Mouse (Mus musculus): ENCODE data around the gene Gng11. TPM values are rescaled to one million over a fixed set of nuclear protein-coding genes. Genes with fewer than 3 reads are reported as not detected.
A peak's percentile ranks its signal among the peaks of the same experiment; 100 is the strongest.

Gng11 gene
- polyA plus RNA-seq, 1 experiment from 2014 or later = 76.1 TPM

- H3K9me3 ChIP-seq (replicated peaks) = no peaks in the 10 kb centered on the region
- ATAC-seq (ENCODE audit: insufficient number of reproducible peaks, low FRiP score) = 0 out of 2 replicates have a peak, but pooled peaks have one; percentile 35
- 58% methylated on average over 2 of the region's 2 CpGs for whole genome bisulfite sequencing
- no peaks in the 10 kb centered on the region for H3K27me3 ChIP-seq (replicated peaks)
- H3K4me1 ChIP-seq (replicated peaks) = peaks cover 25% of the 10 kb centered on the region
- no peak overlapping the region for H3K9ac ChIP-seq
- peak overlapping the region; percentile 92; the same call in 1 of the 2 replicates for H3K27ac ChIP-seq (ENCODE audit: poor library complexity, severe bottlenecking)
- H3K4me2 ChIP-seq = peak overlapping the region; percentile 69
- H3K4me3 ChIP-seq = peak overlapping the region; percentile 66
- no peaks in the 10 kb centered on the region for H3K36me3 ChIP-seq
Observed at GRCm38 (mm10) chr6:4004808-4005207, 1.1 kb downstream of the Gng11 start.

DNA sequence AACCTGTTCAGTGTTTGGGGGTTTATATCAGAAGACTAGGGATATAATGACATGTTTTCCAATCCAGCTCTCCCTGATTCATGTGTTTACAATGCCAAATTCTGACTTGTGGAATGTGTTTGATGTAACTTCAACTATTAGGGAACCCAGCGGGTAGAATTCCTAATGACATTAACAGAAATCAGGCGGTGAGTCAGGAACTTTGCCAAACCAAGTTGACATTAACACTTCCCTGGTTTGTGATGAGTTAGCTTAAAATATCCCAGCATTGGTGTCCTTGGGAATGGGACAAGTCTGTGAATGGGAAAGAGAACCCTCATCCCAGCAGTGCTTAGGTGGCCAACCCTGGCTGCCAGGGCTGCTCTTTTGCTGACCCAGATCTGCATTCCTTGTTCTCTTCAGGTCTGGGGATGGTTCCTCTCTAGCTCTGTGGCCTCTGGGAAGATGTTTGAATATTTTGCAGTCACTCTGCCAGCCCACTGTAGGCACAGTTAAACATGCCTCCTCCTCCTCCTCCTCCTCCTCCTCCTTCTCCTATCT is 4.9 kb downstream of the Gng11 start:
- Histone ChIP-seq H3K4me2 (no peak overlapping the region), H3K9me3 (replicated peaks) (no peaks in the 10 kb centered on the region), H3K4me3 (no peak overlapping the region), H3K36me3 (no peaks in the 10 kb centered on the region), H3K27me3 (replicated peaks) (no peaks in the 10 kb centered on the region), H3K9ac (no peak overlapping the region), H3K27ac (ENCODE audit: poor library complexity, severe bottlenecking) (no peak overlapping the region), H3K4me1 (replicated peaks) (peaks cover 19% of the 10 kb centered on the region)
- WGBS = 58% methylated on average over 2 of the region's 2 CpGs
- no peak for ATAC-seq (ENCODE audit: insufficient number of reproducible peaks, low FRiP score)

- Histone ChIP-seq H3K27ac (ENCODE audit: poor library complexity, severe bottlenecking) (no peak overlapping the region), H3K9ac (no peak overlapping the region), H3K4me3 (no peak overlapping the region), H3K4me2 (no peak overlapping the region), H3K9me3 (replicated peaks) (no peaks in the 10 kb centered on the region), H3K4me1 (replicated peaks) (peaks cover 19% of the 10 kb centered on the region), H3K36me3 (no peaks in the 10 kb centered on the region), H3K27me3 (replicated peaks) (no peaks in the 10 kb centered on the region)
- 0 out of 2 replicates have a peak, but pooled peaks have one; percentile 25 for ATAC-seq (ENCODE audit: insufficient number of reproducible peaks, low FRiP score)
Observed at GRCm38 (mm10) chr6:4009548-4009947, 5.8 kb downstream of the Gng11 start.

GRCm38 (mm10) chr6:4022645-4023044 is 18.9 kb downstream of the Gng11 start:
- Histone ChIP-seq H3K27me3 (replicated peaks) (no peaks in the 10 kb centered on the region), H3K4me3 (no peak overlapping the region), H3K9ac (no peak overlapping the region), H3K4me2 (no peak overlapping the region), H3K9me3 (replicated peaks) (no peaks in the 10 kb centered on the region), H3K27ac (ENCODE audit: poor library complexity, severe bottlenecking) (no peak overlapping the region), H3K4me1 (replicated peaks) (no peaks in the 10 kb centered on the region), H3K36me3 (no peaks in the 10 kb centered on the region)
- WGBS = 55% methylated on average over 1 of the region's 1 CpGs
- ATAC-seq (ENCODE audit: insufficient number of reproducible peaks, low FRiP score) = no peak

GRCm38 (mm10) chr6:4026367-4026766 is 22.7 kb downstream of the Gng11 start:
- H3K4me2 ChIP-seq = no peak overlapping the region
- H3K4me3 ChIP-seq = no peak overlapping the region
- no peaks in the 10 kb centered on the region for H3K36me3 ChIP-seq
- WGBS = 43% methylated on average over 2 of the region's 2 CpGs
- no peak for ATAC-seq (ENCODE audit: insufficient number of reproducible peaks, low FRiP score)
- H3K4me1 ChIP-seq (replicated peaks) = no peaks in the 10 kb centered on the region
- no peaks in the 10 kb centered on the region for H3K9me3 ChIP-seq (replicated peaks)
- H3K9ac ChIP-seq = no peak overlapping the region
- no peak overlapping the region for H3K27ac ChIP-seq (ENCODE audit: poor library complexity, severe bottlenecking)
- no peaks in the 10 kb centered on the region for H3K27me3 ChIP-seq (replicated peaks)

DNA sequence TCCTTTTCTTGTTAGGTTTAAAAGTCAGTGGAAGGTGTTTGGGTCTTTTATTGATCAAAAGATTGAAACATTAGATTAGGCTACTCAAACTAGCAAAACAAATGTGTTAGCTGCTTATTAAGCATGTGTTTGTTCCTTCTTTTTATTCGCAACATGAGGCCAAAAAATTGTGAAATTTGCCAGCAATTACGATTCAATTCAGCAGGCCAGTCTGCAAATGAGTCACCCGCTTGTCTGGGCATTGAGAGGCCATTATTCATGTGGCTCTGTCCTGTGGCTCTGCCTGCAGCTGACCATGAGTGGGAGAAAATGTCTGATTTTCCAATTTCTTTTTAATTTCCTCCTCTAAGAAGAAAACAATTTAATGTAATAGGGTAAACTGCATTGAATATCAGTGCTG is 27.3 kb downstream of the Gng11 start:
- Histone ChIP-seq H3K4me2 (no peak overlapping the region), H3K9ac (no peak overlapping the region), H3K27me3 (replicated peaks) (no peaks in the 10 kb centered on the region), H3K4me1 (replicated peaks) (no peaks in the 10 kb centered on the region), H3K4me3 (no peak overlapping the region), H3K9me3 (replicated peaks) (no peaks in the 10 kb centered on the region), H3K36me3 (no peaks in the 10 kb centered on the region), H3K27ac (ENCODE audit: poor library complexity, severe bottlenecking) (no peak overlapping the region)
- 82% methylated on average over 3 of the region's 3 CpGs for WGBS
- no peak for ATAC-seq (ENCODE audit: insufficient number of reproducible peaks, low FRiP score)

DNA sequence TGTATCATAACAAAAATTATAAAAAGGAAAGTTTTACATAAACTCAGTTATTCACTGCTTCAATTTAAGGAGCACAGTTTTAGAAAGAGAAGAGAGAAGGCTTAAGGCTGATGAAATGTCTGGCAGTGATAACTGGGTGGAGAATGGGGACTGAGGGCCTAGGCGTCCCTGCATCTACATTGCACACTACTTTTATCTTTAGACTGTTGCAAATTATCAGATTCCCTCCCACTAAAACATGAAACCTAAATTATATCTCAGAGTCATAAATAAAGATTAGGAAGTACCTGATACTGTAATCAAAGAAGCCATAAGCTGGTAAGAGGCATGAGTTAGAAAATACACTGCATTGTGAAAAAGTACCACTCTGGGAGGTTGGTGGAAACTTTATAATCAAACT is 38.1 kb downstream of the Gng11 start:
- Histone ChIP-seq H3K9ac (no peak overlapping the region), H3K4me1 (replicated peaks) (no peaks in the 10 kb centered on the region), H3K27ac (ENCODE audit: poor library complexity, severe bottlenecking) (no peak overlapping the region), H3K4me2 (no peak overlapping the region), H3K36me3 (no peaks in the 10 kb centered on the region), H3K9me3 (replicated peaks) (no peaks in the 10 kb centered on the region), H3K27me3 (replicated peaks) (no peaks in the 10 kb centered on the region), H3K4me3 (no peak overlapping the region)
- 44% methylated on average over 1 of the region's 1 CpGs for WGBS
- no peak for ATAC-seq (ENCODE audit: insufficient number of reproducible peaks, low FRiP score)

DNA sequence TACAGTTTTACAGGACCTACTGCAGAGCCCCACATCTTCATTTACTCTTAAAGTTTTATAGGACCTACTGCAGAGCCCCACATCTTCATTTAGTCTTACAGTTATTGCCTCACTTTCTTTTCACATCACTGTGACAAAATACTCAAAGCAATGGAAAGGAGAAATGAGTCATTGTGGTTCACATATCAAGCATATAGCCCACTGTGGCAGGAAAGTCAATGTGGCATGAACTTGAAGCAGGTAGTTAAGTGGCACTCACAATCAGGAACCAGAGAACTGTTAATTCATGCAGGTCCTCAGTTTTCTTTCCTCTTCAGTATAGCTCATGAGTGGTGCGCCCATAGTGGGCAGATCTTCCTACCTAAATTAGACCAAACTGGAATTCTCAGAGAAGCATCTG is 43.5 kb downstream of the Gng11 start:
- Histone ChIP-seq H3K27me3 (replicated peaks) (no peaks in the 10 kb centered on the region), H3K4me1 (replicated peaks) (no peaks in the 10 kb centered on the region), H3K36me3 (no peaks in the 10 kb centered on the region), H3K4me2 (no peak overlapping the region), H3K4me3 (no peak overlapping the region), H3K9me3 (replicated peaks) (no peaks in the 10 kb centered on the region), H3K27ac (ENCODE audit: poor library complexity, severe bottlenecking) (no peak overlapping the region), H3K9ac (no peak overlapping the region)
- no peak for ATAC-seq (ENCODE audit: insufficient number of reproducible peaks, low FRiP score)
- WGBS = 80% methylated on average over 1 of the region's 1 CpGs

DNA sequence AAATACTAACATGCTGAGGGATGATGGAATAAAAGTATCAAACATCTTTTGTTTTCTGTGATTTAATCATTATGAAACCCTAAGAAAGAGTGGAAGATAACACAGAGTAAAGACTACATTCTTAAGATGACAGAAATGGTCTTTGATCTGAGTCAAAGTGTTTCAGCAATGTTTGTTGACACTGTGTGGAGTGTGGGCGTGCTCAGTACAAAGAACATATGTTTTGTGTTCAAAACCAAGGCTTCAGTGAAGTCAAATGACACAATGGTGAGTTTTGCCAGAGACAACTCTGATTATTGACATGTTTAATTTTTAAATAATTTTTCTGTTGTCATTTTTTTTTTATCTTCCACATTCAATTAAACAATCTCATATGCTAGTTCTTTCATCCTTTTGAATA is 49.1 kb downstream of the Gng11 start:
- 41% methylated on average over 1 of the region's 1 CpGs for WGBS
- Histone ChIP-seq H3K27me3 (replicated peaks) (no peaks in the 10 kb centered on the region), H3K27ac (ENCODE audit: poor library complexity, severe bottlenecking) (no peak overlapping the region), H3K4me3 (no peak overlapping the region), H3K4me1 (replicated peaks) (no peaks in the 10 kb centered on the region), H3K9me3 (replicated peaks) (no peaks in the 10 kb centered on the region), H3K36me3 (no peaks in the 10 kb centered on the region), H3K9ac (no peak overlapping the region), H3K4me2 (no peak overlapping the region)
- no peak for ATAC-seq (ENCODE audit: insufficient number of reproducible peaks, low FRiP score)

- Histone ChIP-seq H3K36me3 (no peaks in the 10 kb centered on the region), H3K9me3 (replicated peaks) (no peaks in the 10 kb centered on the region), H3K27ac (ENCODE audit: poor library complexity, severe bottlenecking) (no peak overlapping the region), H3K4me3 (no peak overlapping the region), H3K4me1 (replicated peaks) (no peaks in the 10 kb centered on the region), H3K4me2 (no peak overlapping the region), H3K9ac (no peak overlapping the region), H3K27me3 (replicated peaks) (no peaks in the 10 kb centered on the region)
- 83% methylated on average over 4 of the region's 4 CpGs for WGBS
- no peak for ATAC-seq (ENCODE audit: insufficient number of reproducible peaks, low FRiP score)
Observed at GRCm38 (mm10) chr6:4054387-4054786, 50.7 kb downstream of the Gng11 start.

Measured in heart, embryonic 12.5 days (tissue).